Mouse (Mus musculus) erythroid progenitor cell, adult 5-6 weeks (primary cell): ENCODE measurements around the gene Trp53bp2. TPM values are rescaled to one million over a fixed set of nuclear protein-coding genes. Genes with fewer than 3 reads are reported as not detected.

Source experiments
- ATAC-seq: replicated peaks from 2 replicates; pipeline ENCODE4 v1.8.0; 2016; ENCODE audit warnings: moderate number of reproducible peaks, mild to moderate bottlenecking, moderate TSS enrichment, inconsistent platforms; ENCODE audit not compliant: poor library complexity, low FRiP score, severe bottlenecking
- total RNA-seq, 2 experiments: library from RNA; stranded (forward) in 1 of 2; stranded (reverse) in 1 of 2; fragments of 150-400 nt in 1 of 2; fragments of 186-747, 209-891 nt in 1 of 2; gene quantifications; 2 replicates each; pipeline versions ENCODE4 v1.2.3 to v1.2.4; 2015 to 2017; ENCODE audit warnings: low replicate concordance in 2 of 2

Gene Trp53bp2
- total RNA-seq, 2 experiments from 2014 or later: 3.3 to 5.9 TPM

GRCm38 (mm10) chr1:182403076-182403475 lies 5.9 kb upstream of the Trp53bp2 start:
- no peak for ATAC-seq

GRCm38 (mm10) chr1:182406621-182407020 lies 2.4 kb upstream of the Trp53bp2 start:
- no peak for ATAC-seq

DNA sequence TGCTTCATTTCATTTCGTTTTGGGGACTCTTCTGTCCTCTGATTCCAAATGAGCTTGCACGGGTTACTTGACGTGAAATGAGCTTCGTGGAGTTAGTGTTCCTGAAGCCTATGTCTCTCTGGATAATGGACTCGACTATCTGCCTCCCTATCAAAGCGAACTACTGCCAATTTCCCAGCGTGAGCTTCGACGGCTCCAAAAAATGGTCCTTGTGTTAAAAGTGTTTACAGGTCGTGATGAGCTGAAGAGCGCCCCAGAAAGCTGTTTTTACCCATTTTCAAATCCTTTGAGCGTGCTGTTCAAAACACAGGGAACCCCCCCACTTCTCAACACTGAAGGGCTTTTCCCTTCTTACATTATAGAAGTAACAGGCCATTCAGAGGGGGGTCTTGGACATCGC lies 729 bp upstream of the Trp53bp2 start:
- ATAC-seq: no peak

GRCm38 (mm10) chr1:182409401-182410173 lies 615 bp downstream of the Trp53bp2 start:
- peak; percentile 47; the same call in 1 of the 2 replicates for ATAC-seq

DNA sequence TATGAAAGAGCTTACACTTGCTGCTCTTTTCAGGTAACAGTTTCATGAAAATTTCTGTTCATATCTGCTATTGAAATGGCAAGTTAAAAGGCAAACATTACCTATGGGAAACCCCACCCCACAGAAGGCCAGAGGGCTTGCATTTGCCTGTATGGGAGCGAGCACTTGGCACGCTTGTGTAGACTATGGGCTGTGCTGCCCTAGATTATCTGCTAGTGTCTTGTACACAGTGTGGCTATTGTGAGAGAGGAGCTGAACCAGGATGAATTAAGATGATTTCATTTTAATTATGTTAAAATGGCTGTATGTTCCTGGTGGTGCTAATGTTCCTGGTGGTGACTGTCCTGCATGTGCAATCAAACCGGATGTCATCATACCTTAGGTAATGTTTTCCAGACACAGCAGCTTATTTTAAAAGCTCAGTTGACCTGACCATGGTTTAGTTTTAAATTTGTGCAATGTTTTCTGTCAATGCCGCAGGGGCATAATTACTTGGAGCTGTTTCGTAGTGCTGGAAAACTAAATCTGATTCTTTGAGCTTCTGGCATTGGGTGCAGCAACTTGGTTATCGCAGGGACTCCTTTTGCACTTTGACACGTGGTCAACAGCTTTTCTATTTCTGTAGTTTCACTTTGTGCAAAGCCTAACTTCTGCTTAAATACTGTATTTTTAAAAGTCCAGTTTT lies 3.8 kb downstream of the Trp53bp2 start:
- no peak for ATAC-seq

GRCm38 (mm10) chr1:182419481-182419880 lies 10.5 kb downstream of the Trp53bp2 start:
- no peak for ATAC-seq

- no peak for ATAC-seq
Observed at GRCm38 (mm10) chr1:182424274-182424673, 15.3 kb downstream of the Trp53bp2 start.

- no peak for ATAC-seq
Observed at GRCm38 (mm10) chr1:182425176-182425575, 16.2 kb downstream of the Trp53bp2 start.

GRCm38 (mm10) chr1:182426444-182426843 lies 17.5 kb downstream of the Trp53bp2 start:
- no peak for ATAC-seq

DNA sequence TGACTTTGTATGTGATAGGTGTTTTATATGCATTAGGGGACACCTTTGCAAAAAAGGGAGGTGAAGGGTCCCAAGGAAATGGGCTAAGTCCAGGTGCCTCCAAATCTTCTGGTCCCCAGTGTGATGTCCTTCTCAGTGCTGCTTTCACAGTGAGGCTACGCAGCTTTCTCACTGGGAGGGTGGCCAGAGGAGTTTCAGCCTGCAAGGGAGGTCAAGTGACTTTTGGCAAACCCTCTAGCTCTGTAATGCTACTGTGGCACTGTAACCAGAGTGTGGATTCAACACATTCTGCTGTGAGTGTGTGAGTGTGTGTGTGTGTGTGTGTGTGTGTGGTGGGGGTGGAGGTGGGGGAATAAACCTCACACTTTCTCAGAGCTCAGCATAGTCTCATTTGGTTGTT lies 18.5 kb downstream of the Trp53bp2 start:
- ATAC-seq: no peak

- no peak for ATAC-seq
Observed at GRCm38 (mm10) chr1:182429826-182430225, 20.9 kb downstream of the Trp53bp2 start.

DNA sequence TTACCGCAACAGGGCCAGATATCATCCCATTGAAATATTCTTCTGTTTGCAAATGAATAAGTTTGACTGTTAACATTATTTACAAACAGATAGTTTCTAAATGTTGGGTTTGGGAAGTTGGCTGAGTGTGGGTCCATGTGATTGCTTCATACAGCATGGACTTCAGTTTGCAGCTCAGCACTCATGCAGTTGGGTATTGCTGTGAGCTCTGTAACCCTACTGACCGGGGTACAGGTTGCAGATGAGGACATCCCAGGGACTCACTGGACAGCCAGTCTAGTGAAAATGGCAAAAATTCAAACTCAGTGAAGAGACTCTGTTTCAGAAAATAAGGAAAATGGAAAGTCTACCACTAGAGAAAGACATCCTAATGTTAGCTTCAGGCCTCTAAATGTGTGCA lies 21.7 kb downstream of the Trp53bp2 start:
- no peak for ATAC-seq

- no peak for ATAC-seq
Observed at GRCm38 (mm10) chr1:182432059-182432458, 23.1 kb downstream of the Trp53bp2 start.

GRCm38 (mm10) chr1:182436746-182437145 lies 27.8 kb downstream of the Trp53bp2 start:
- ATAC-seq: no peak

DNA sequence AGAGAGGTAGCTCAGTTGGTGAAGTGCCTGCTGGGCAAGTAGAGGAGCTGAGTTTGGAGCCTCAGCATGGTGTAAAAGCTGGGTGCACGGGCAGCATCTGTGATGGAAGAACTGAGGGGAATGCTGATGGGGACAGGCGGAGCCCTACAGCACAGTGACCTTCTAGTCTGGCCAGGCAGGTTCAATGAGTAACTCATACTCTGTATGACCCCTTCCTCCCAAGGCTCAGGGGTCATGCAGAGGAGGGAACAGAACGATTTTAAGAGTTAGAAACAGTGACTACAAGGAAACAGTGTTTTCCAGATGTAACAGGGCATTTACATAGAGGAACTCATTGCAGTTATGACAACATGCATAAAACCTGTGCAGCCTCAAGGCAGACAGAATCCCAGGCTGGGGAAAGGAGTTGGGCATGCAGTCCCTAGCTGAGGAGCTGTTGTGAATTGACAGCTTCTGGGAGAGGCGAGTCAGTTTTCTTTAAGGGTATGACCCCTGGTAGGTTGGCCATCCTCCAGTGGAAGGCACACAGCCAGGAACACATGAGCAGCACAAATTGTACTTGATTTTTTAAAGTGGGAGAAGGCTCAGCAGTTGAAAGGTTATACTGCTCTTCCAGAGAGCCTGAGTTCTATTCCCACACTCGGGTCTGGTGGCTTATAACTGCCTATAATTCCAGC lies 30.7 kb downstream of the Trp53bp2 start:
- ATAC-seq: no peak

DNA sequence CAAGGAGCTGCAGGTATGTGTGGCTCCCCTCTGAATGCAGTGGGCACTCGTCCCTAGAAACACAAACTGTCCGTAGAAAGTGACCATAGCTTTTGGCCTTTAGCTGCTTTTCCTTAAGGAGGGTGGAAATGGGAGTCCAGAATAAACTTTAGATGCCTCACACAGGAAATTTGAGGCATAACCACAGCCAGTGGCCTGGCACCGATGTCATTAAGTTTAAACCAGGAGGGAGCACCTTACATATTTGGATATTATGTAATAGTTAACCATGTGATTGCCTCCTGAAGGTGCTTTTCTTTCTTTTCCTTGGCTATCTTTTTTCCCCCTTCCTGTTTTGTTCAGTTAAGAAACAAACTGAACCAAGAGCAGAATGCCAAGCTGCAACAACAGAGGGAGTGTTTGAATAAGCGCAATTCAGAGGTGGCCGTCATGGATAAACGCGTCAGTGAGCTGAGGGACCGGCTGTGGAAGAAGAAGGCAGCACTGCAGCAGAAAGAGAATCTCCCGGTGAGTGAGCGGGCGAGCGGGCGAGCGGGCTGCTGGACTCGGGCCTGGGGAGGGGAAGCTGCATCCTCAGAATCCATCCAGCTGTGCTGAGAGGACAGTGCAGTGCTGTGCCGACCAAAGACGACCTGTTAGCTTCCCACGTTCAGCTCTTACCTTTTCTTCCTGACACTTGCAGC lies 33.0 kb downstream of the Trp53bp2 start:
- ATAC-seq: no peak

DNA sequence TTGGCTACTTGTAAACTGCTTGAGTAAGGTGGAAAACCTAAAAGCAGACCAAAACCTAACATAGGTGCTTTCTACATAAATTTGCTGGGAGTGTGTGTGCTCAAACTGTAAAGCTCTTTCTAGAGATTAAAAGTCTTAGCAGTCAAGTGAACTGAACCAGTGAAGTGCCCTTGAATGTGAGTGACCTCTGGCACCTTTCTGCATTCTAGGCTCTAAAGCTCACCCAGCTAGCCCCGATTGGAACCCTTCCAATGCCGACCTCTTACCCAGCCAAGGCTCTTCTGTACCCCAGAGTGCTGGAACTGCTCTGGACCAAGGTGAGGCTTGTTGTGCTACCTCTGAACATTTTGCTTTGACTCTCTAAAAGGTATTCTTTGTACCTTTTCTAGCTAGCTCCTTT lies 35.1 kb downstream of the Trp53bp2 start:
- ATAC-seq: no peak

GRCm38 (mm10) chr1:182448276-182449035 lies 39.5 kb downstream of the Trp53bp2 start:
- no peak for ATAC-seq

DNA sequence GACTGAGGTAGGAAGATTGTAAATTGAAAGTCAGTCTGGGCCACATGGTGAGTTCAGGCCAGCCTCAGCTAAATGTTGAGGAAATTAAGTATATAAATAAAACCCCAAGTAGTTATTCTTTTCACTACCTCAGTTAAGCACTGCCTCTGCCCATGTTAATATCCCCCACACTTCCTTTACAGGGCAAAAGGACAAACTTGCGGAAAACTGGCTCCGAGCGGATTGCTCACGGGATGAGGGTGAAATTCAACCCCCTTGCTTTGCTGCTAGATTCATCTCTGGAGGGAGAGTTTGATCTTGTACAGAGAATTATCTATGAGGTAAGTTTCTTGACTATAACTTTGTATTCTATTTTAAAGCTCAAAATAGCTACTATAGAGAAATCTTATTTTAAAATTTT lies 43.5 kb downstream of the Trp53bp2 start:
- ATAC-seq: no peak

DNA sequence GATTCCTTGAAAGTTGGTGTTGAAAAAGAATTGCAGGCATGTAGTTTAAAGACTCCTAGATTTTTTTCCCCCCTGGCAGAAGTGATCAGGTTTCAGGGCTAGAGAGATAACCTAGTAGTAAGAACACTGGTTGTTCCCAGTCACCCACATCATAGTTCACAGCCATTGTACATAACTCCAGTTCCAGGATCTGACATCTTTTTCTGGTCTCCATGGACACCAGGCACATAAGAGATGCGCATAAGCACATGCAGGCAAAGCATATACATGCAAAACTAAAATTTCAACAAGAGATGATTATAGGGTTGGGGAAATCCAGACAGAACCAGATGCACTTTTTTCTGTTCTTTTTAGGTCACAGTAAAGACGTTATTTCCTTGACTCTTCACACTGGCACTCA lies 46.1 kb downstream of the Trp53bp2 start:
- ATAC-seq: no peak
